Mouse (Mus musculus): ENCODE measurements around the gene Atxn2l. TPM values are rescaled to one million over a fixed set of nuclear protein-coding genes. Genes with fewer than 3 reads are reported as not detected.

Gene Atxn2l
- 57.0 and 61.9 TPM in 2 replicates for polyA plus RNA-seq (2014; fragmentation: Nextera tagmentation; extraction: Ambion mirVana)

- Histone ChIP-seq H3K9me3 (ENCODE audit: low read depth, low read length) (no peaks in the 10 kb centered on the region), H3K27me3 (ENCODE audit: insufficient read depth, low read length) (no peaks in the 10 kb centered on the region), H3K36me3 (ENCODE audit: insufficient read depth) (peaks cover 30% of the 10 kb centered on the region), H3K27ac (ENCODE audit: low read depth) (peak within 1 kb of the TSS; percentile 100), H3K4me3 (ENCODE audit: low read depth, low read length) (peak within 1 kb of the TSS; percentile 100), H3K9ac (peak within 1 kb of the TSS; percentile 99), H3K4me1 (ENCODE audit: insufficient read depth) (no peaks in the 10 kb centered on the region; the same call in 1 of the 2 replicates), H3K4me2 (peak within 1 kb of the TSS; percentile 62)
- TF ChIP-seq CTCF (IDR thresholded peaks at IDR 0.05; ENCODE audit: low read depth), result peak; percentile 53
- ATAC-seq (ENCODE audit: insufficient read depth) (peak; percentile 92), DNase-seq (peak; percentile 99)
- WGBS, result under 1% methylated on average over 61 of the region's 72 CpGs
Measured at GRCm38 (mm10) chr7:126503273-126503878, at the start of gene Atxn2l. TSS of gene Atxn2l (minus strand) at chr7:126503437.

- Histone ChIP-seq H3K27ac (ENCODE audit: low read depth) (no peak overlapping the region), H3K36me3 (ENCODE audit: insufficient read depth) (peaks cover 60% of the 10 kb centered on the region), H3K27me3 (ENCODE audit: insufficient read depth, low read length) (no peaks in the 10 kb centered on the region), H3K4me1 (ENCODE audit: insufficient read depth) (no peaks in the 10 kb centered on the region), H3K9me3 (ENCODE audit: low read depth, low read length) (no peaks in the 10 kb centered on the region), H3K4me2 (no peak overlapping the region), H3K4me3 (ENCODE audit: low read depth, low read length) (no peak overlapping the region), H3K9ac (no peak overlapping the region)
- no peak for TF ChIP-seq CTCF (IDR thresholded peaks at IDR 0.05; ENCODE audit: low read depth)
- no peak for ATAC-seq (ENCODE audit: insufficient read depth)
- no peak for DNase-seq
- WGBS, result 90% methylated on average over 2 of the region's 2 CpGs
Measured at GRCm38 (mm10) chr7:126545631-126546030, 42.4 kb upstream of the Atxn2l start.

DNA sequence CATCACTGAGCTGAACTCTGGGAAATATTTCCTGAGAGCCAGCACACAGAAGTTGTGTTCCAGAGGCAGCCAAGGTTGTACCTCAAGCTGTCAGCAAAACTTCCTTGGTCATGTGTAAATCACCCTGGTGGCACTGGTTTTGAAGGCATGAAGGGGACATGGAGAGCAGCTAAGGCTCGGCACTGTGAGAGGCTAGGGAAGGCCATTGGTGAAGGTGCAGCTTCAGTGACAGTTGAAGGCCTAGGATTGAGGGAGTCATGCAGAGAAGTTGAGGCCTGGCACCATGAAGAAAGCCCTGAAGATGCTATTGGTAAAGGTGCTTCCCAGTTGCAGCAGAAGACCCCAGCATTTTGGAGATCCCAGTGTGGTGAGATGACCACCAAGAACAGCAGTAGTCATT lies 38.4 kb upstream of the Atxn2l start:
- Histone ChIP-seq H3K4me1 (ENCODE audit: insufficient read depth) (no peaks in the 10 kb centered on the region), H3K9me3 (ENCODE audit: low read depth, low read length) (no peaks in the 10 kb centered on the region), H3K4me3 (ENCODE audit: low read depth, low read length) (no peak overlapping the region), H3K36me3 (ENCODE audit: insufficient read depth) (peaks cover 20% of the 10 kb centered on the region), H3K27ac (ENCODE audit: low read depth) (no peak overlapping the region), H3K4me2 (no peak overlapping the region), H3K9ac (no peak overlapping the region), H3K27me3 (ENCODE audit: insufficient read depth, low read length) (peaks cover 6% of the 10 kb centered on the region; the same call in 1 of the 2 replicates)
- DNase-seq (no peak), ATAC-seq (ENCODE audit: insufficient read depth) (no peak)
- WGBS, result 71% methylated on average over 1 of the region's 1 CpGs
- TF ChIP-seq CTCF (IDR thresholded peaks at IDR 0.05; ENCODE audit: low read depth), result no peak

GRCm38 (mm10) chr7:126537820-126538585 lies 34.8 kb upstream of the Atxn2l start:
- TF ChIP-seq CTCF (IDR thresholded peaks at IDR 0.05; ENCODE audit: low read depth), result peak; percentile 56
- no peak overlapping the region for H3K27ac ChIP-seq (ENCODE audit: low read depth)
- H3K9ac ChIP-seq, result no peak overlapping the region
- H3K36me3 ChIP-seq (ENCODE audit: insufficient read depth), result no peaks in the 10 kb centered on the region
- peak; percentile 52 for DNase-seq
- WGBS, result 70% methylated on average over 5 of the region's 5 CpGs
- no peak for ATAC-seq (ENCODE audit: insufficient read depth)
- no peak overlapping the region for H3K4me3 ChIP-seq (ENCODE audit: low read depth, low read length)
- H3K4me2 ChIP-seq, result no peak overlapping the region
- H3K4me1 ChIP-seq (ENCODE audit: insufficient read depth), result no peaks in the 10 kb centered on the region
- H3K27me3 ChIP-seq (ENCODE audit: insufficient read depth, low read length), result peaks cover 24% of the 10 kb centered on the region
- no peaks in the 10 kb centered on the region for H3K9me3 ChIP-seq (ENCODE audit: low read depth, low read length)

- H3K9ac ChIP-seq, result 0 out of 2 replicates have a peak overlapping the region, but pooled peaks have one; percentile 48
- peak overlapping the region; percentile 41 for H3K4me3 ChIP-seq (ENCODE audit: low read depth, low read length)
- H3K27me3 ChIP-seq (ENCODE audit: insufficient read depth, low read length), result peaks cover 24% of the 10 kb centered on the region
- no peaks in the 10 kb centered on the region for H3K4me1 ChIP-seq (ENCODE audit: insufficient read depth)
- DNase-seq (no peak), ATAC-seq (ENCODE audit: insufficient read depth) (no peak)
- no peaks in the 10 kb centered on the region for H3K36me3 ChIP-seq (ENCODE audit: insufficient read depth)
- H3K27ac ChIP-seq (ENCODE audit: low read depth), result no peak overlapping the region
- 62% methylated on average over 9 of the region's 9 CpGs for WGBS
- no peaks in the 10 kb centered on the region for H3K9me3 ChIP-seq (ENCODE audit: low read depth, low read length)
- H3K4me2 ChIP-seq, result peak overlapping the region; percentile 77
- no peak for TF ChIP-seq CTCF (IDR thresholded peaks at IDR 0.05; ENCODE audit: low read depth)
Measured at GRCm38 (mm10) chr7:126536466-126536865, 33.2 kb upstream of the Atxn2l start.

DNA sequence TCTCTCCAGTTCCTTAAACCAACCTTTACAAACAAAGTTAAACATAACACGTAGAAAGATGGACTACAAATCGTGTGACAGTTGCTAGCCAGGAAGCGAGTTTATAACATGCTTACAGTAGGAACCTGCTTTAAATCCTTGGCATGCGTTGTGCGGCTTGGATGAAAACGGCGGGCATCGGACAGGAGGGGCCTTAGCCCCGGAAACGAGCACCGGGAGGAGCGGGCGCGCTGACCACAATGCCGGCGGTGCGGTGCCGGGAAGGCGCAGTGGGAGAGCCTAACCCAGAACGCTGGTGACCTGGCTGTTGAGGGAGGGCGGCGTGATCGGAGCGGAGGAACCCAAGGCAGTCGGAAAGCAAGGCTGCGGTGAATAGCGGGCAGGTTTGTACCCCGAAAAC lies 32.5 kb upstream of the Atxn2l start:
- Histone ChIP-seq H3K4me2 (peak overlapping the region; percentile 77), H3K4me3 (ENCODE audit: low read depth, low read length) (peak overlapping the region; percentile 41), H3K27ac (ENCODE audit: low read depth) (no peak overlapping the region), H3K9me3 (ENCODE audit: low read depth, low read length) (no peaks in the 10 kb centered on the region), H3K4me1 (ENCODE audit: insufficient read depth) (no peaks in the 10 kb centered on the region), H3K27me3 (ENCODE audit: insufficient read depth, low read length) (peaks cover 24% of the 10 kb centered on the region), H3K9ac (peak overlapping the region; percentile 48), H3K36me3 (ENCODE audit: insufficient read depth) (no peaks in the 10 kb centered on the region)
- ATAC-seq (ENCODE audit: insufficient read depth), result no peak
- no peak for TF ChIP-seq CTCF (IDR thresholded peaks at IDR 0.05; ENCODE audit: low read depth)
- WGBS, result under 1% methylated on average over 28 of the region's 28 CpGs
- peak; percentile 34 for DNase-seq

DNA sequence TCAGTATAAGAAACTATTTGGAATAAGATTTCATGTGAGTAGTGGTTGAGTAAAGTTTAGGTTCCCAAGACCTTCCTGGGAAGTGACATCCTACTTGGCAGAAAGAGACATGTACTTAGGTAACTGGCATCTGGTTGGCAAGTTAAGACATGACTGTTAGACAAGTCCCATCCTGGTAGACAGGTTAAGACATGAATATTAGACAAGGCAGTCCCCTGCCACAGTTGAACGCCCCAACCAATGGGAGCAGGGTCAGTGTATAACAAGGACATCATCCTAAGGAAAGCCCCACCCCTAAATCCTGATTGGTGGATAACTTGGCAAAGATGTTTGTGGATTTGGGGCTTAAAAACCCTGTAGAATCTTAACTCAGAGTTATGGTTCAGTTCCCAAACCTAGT lies 30.2 kb upstream of the Atxn2l start:
- 55% methylated on average over 1 of the region's 1 CpGs for WGBS
- Histone ChIP-seq H3K4me2 (no peak overlapping the region), H3K4me3 (ENCODE audit: low read depth, low read length) (no peak overlapping the region), H3K27ac (ENCODE audit: low read depth) (no peak overlapping the region), H3K36me3 (ENCODE audit: insufficient read depth) (no peaks in the 10 kb centered on the region), H3K9me3 (ENCODE audit: low read depth, low read length) (no peaks in the 10 kb centered on the region), H3K9ac (no peak overlapping the region), H3K27me3 (ENCODE audit: insufficient read depth, low read length) (peaks cover 24% of the 10 kb centered on the region), H3K4me1 (ENCODE audit: insufficient read depth) (no peaks in the 10 kb centered on the region)
- no peak for ATAC-seq (ENCODE audit: insufficient read depth)
- TF ChIP-seq CTCF (IDR thresholded peaks at IDR 0.05; ENCODE audit: low read depth), result no peak
- no peak for DNase-seq

Data from lung, embryonic 14.5 days (tissue).